Mouse (Mus musculus) liver, postnatal 0 days (tissue): Measurements from ENCODE around the gene Slit2.

ENCODE experiments used
- CTCF ChIP-seq: sonication (generic); IDR thresholded peaks from 2 replicates; pipeline ENCODE4 v1.5.1; 2016; ENCODE audit warnings: antibody characterized with exemption, low read depth
- EP300 ChIP-seq: IDR thresholded peaks from 2 replicates; pipeline ENCODE4 v1.6.1; 2016; ENCODE audit warnings: antibody characterized with exemption, low read depth, mild to moderate bottlenecking

DNA sequence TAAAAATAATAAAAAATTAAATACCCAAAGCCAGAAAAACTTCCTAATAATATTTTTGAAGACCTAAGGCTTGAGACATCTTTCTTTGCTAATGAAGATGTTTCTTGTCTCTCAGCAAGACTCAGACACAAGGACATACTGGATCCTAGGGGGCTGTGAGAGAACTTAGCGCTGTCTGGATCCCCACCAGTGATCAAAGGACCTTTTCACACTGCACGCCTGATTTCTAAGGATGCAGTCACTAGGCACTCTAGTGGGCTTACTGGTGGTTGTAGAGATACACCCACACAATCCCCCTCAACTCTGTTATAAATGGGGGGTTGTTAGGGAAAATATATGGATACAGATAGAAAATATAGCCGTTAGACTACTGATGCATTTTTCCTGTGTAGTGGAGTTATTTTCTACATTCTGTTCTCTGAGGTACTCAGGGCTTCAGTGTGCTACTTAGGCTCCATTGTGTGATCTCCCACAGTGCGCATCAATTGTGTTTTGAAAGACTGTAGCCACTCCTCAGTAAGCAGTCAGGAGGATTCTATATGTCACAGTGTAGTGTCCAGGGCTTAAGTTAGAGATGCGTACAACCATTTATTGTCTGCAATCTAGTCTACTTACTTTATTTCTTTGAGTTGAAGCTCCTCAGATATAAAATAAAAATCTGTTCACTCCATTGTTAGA is 67.8 kb downstream of the Slit2 start:
- TF ChIP-seq CTCF: no peak
- TF ChIP-seq EP300: no peak
